Mouse (Mus musculus) spleen, postnatal 4 days (tissue): ENCODE measurements around the gene Arl13b.

ENCODE experiments used
- DNase-seq, 2 experiments: peaks; one replicate each; pipeline ENCODE4 v3.0.0; 2022; ENCODE audit warnings: low spot score in 2 of 2

Gene Arl13b

DNA sequence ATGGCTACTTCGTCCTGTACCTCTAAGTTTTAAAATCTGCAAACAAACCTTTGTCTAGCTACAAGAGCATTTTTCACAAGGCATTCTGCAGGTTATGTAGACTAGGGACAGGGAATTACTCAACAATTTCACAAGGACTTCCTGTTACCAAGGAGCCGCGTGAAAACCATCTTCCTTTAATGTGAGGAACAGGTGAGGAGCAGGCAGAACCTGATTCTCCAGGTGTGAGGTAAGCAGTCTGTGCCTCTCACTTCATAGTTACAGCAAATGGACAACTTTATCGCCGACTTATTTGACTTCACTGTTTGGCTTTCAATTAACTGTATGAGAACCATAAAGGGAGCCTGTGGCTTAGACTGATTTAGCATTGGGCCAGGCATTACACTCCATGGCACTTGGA lies 32.3 kb downstream of the Arl13b start, which contains the start of gene Stx19:
TSS of gene Stx19 (plus strand) at position 186 of the 400 bp plus-strand sequence.
- no peak for DNase-seq

DNA sequence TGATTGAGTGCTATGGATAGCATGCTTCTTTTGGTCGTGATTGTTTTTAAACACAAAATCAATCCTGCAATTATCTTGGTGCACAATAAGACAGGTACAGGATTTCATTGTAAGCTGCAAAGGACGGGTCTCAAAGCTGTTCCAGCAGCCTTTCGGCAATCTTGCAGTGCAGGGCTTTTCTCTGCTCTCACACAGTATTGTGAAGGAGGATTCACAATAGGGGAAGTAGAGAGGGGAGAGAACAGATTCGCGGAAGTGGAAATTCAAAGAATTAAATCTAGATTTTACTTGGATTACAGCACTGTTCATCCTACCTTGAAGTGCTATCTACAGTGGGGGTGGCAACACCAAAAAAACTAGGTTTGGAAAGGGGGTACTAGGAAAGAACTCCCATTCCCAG lies 33.0 kb downstream of the Arl13b start:
- no peak for DNase-seq

DNA sequence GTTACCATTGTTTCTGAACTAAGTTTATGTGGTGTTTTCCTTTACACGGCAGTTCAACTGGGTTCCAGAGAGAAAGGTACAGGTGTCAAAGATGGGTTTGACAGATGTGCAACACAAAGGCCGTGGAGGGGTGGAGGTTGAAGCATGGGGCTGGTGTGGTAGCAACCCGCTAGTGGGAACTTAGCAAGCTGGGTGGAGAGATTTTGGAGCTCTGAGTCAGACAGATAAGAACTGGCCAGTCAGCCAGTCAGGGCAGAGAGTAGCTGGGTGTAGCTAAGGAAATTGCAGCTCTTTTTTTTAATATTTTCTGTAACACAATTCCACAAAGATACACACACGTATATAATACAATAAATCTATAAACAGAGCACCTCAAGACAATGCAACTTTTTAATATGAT lies 36.0 kb downstream of the Arl13b start:
- no peak for DNase-seq

DNA sequence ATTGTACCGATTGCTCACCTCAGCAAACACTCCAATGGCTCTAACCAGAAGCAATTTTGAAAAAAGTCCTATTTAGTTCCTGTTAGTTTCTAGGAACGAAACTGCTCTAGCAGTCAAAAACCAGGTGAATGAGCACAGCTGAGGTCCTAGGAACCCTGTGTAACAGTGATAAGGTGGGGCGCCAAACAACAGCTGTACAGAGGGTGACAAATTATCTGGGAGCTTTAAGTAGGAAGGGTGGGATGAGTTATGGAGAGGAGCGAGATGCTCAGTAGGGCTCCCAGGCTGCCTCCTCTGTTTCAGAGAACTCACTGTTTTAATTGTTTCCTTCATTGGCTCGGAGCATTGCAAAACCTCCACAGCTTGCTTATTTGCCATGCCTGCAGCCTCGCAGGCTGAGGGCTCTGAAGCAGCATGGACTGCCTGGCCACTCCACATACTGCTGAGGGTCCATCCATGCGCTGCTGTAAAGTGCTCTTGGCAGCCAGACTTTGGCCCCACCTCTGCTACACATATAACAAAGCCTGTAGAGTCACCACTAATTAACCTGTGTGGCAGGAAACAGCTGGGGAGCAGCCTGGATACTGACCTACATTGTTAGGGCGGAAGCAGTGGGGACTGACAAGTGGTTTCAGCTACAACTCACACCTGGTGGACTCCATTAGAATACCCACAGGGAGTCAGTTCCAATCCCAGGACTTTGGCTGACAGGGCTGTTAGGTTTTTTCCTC lies 39.4 kb downstream of the Arl13b start:
- DNase-seq = no peak

GRCm38 (mm10) chr16:62804621-62805020 lies 42.2 kb downstream of the Arl13b start:
- DNase-seq = no peak

GRCm38 (mm10) chr16:62799839-62800238 lies 47.0 kb downstream of the Arl13b start:
- no peak for DNase-seq

DNA sequence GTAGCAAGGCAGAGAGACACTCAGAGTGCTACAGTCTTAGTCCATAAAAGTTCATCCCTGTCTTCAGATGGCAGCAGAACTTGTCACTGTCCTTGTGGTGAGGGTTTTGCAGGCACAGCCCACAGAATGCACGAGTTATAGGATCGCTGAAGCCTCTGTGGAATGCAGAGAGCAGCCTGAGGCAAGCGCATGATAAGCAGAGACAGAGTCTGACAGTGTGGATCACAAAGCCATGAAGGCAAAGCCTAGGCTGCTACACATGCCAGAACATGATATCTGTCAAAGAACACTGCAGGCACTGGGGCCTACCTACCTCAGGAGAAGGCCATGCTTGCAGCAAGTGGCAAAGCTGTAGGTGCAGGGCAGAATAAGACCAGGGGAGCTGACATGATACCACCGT lies 47.4 kb downstream of the Arl13b start:
- no peak for DNase-seq

DNA sequence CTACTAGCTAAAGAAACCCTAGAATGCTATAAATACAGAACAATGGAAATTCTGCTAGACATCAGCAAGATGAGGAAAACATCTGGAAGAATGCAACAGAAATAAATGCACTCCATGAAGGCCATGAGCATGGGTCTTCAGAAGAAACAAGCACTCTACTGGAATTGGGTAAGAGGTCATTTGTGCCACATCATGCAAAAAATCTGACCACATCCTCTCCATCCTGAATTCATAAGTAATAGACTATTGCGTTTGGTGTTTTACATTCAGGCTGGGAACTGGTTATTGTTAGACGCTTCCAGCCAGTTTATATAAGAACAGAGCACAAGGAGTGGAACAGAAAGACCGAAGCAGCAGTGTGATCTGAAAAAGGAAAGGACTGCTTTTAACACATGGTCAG lies 48.0 kb downstream of the Arl13b start:
- no peak for DNase-seq

- no peak for DNase-seq
Observed at GRCm38 (mm10) chr16:62796608-62797007, 50.2 kb downstream of the Arl13b start.

DNA sequence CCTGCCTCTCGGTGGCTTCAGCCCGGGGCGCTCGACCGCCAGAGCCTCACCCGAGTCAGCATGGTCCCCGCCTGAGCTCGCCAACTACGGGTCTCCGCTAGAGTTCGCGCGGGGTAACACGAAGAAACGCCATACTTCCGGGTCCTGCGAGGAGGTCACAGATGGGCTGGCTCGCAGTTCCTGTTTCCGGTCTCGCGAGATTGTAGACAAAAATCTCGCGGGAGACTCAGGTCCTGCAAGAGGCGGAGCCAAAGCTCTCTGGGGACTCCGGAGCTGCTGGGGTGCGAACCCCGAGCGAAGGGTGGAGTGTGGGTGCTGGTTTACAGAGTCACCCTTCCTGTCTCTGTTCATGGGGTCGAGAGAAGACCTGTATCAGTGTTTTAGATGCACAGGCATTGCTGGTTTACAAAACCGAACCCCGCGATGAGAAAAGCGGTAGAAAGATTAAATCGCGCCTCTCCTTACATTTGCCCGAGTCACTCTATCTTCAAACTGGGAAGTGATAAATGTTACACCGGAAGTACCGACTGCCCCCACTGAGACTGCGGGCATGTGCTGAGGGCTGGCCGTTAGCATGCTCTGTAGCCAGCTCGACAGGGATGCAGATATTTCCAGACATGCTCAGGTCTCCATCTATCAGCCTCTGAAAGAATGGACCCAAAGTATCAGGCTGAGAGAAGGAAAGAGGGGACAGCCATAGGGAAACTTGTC lies 60.1 kb downstream of the Arl13b start, which contains the start of gene Nsun3:
TSS of gene Nsun3 (minus strand) at position 198 of the 711 bp plus-strand sequence.
- peak; percentile 88 to 91 for DNase-seq

GRCm38 (mm10) chr16:62782229-62782628 lies 64.6 kb downstream of the Arl13b start:
- no peak for DNase-seq

- no peak for DNase-seq
Observed at GRCm38 (mm10) chr16:62778282-62778681, 68.6 kb downstream of the Arl13b start.

DNA sequence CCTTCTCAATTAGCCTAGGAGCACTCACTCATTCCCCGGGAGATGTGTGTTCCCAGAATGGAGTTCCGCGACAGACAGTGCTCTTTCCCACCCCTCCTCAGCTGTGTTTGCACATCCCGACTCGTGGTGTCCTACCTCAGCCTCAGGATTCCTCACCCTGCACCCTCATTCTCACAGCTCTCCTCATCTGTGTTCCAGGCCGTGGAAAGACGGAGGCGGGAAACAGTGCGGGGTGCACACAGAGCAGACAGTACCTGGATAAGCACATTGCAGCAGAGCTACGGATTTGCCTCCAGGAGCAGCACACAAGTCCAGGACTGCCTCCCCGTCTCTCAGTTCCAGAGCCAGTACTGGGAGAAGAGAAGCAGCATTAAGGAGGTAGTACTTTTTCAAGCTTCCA lies 70.8 kb downstream of the Arl13b start:
- DNase-seq = no peak

DNA sequence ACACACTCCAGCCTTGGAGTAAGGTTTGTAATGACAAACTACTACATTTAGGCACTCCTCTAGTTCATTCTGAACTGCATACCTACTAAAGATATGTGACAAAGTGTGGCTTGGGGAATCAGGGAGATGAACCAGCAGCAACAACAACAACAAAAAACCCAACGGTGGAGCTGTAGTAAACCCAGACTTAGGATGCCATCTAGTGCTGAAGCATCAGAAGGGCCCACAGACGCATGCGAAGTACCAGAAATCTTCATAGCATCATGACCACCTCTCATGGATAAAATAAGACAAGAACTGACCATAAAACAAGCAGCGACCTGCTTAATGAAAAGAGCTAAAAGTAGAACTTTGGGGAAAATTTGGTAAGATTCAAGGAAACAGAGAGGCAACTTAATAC lies 73.4 kb downstream of the Arl13b start:
- DNase-seq = no peak

- peak in 1 of 2 experiments; percentile 30 for DNase-seq
Observed at GRCm38 (mm10) chr16:62758340-62758739, 88.5 kb downstream of the Arl13b start.

DNA sequence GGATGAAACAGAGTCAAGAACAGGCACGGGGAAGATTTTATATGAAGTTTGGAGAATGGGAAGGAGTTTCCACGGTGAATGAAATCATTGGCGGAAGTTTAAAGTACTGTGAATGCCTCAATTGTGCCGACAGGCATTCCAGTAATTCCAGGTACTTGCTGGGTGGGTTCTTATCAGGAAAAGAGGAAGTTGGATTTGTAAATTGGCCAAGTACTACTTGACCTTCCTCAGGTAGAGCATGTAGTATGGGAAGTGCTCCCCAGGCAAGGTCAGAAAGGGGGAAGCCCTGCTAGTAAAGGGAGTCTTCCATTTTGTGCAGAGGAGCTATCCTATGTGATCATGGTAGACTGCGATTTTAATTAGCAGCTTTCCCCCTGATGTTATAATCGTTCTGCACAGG lies 91.5 kb downstream of the Arl13b start:
- DNase-seq = no peak

DNA sequence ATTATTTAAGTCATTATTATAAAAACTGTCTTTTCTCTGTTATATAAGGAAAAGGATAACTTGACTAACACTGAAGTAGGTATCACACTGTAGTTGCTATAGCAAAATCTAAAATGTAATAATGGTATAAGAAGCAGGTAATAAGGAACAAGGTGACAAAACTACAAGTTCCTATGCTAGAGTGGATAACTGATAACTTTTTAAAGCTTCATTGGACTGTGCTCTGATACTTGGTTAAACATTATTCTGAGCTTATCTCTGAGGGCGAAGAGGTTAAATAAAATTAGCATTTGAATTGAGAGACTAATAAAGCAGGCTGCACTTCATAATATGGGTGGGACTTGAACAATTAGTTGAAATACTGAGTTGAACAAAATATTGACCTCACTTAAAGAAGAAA lies 93.2 kb downstream of the Arl13b start:
- no peak for DNase-seq

GRCm38 (mm10) chr16:62753079-62753478 lies 93.8 kb downstream of the Arl13b start:
- DNase-seq = no peak

DNA sequence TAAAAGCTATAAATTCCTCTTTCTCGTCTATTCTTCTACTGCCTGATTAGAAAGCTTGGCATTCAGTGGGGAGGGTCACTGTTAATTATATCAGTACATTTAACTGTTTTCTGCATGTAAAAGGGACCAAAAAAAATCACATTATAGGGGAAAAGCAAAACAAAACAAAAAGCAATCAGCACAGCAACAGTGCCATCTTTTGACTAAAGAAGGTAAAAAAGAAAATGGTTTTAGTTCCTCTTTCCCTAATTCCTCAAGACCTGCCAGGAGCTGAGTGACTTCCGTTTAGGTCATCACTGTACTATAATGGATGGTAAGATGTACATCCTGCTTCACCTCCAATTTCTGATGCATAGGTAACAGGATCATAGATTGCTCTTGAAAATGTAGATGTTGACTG lies 101.0 kb downstream of the Arl13b start:
- no peak for DNase-seq
